Mouse (Mus musculus) hindbrain, embryonic 11.5 days (tissue): ENCODE results near the gene Speer4f2. TPM values are rescaled to one million over a fixed set of nuclear protein-coding genes. Genes with fewer than 3 reads are reported as not detected.

ENCODE experiments used
- ATAC-seq: fragments of 200-750 bp; cut with Nextera tagmentation; 2 replicates; pipeline ENCODE4 v1.8.0; 2017; ENCODE audit warnings: mild to moderate bottlenecking, moderate TSS enrichment, moderate library complexity; ENCODE audit not compliant: low FRiP score
- DNase-seq: peaks from one replicate; pipeline ENCODE4 v3.0.0-alpha.2; 2015; ENCODE audit warnings: low spot score
- H3K27ac ChIP-seq: fragments of 300-500 bp; sonication (generic); 2 replicates; pipeline ENCODE4 v1.5.1; 2014; ENCODE audit warnings: mild to moderate bottlenecking, low read depth, low read length
- H3K27me3 ChIP-seq: fragments of 300-500 bp; sonication (generic); 2 replicates; pipeline ENCODE4 v1.6.1; 2014; ENCODE audit warnings: mild to moderate bottlenecking, low read length, moderate library complexity, mixed read lengths; ENCODE audit not compliant: control insufficient read depth, insufficient read depth
- H3K36me3 ChIP-seq: fragments of 300-500 bp; sonication (generic); 2 replicates; pipeline ENCODE4 v1.6.1; 2014; ENCODE audit warnings: mild to moderate bottlenecking, low read length, moderate library complexity, mixed read lengths; ENCODE audit not compliant: control insufficient read depth, insufficient read depth
- H3K4me1 ChIP-seq: fragments of 300-500 bp; sonication (generic); replicated peaks from 2 replicates; pipeline ENCODE4 v1.6.1; 2014; ENCODE audit warnings: low read length, mixed read lengths; ENCODE audit not compliant: control insufficient read depth, insufficient read depth
- H3K4me2 ChIP-seq: fragments of 300-500 bp; sonication (generic); replicated peaks from 2 replicates; pipeline ENCODE4 v1.6.1; 2014; ENCODE audit warnings: mild to moderate bottlenecking, low read depth, low read length
- H3K4me3 ChIP-seq: fragments of 300-500 bp; sonication (generic); 2 replicates; pipeline ENCODE4 v1.5.1; 2014; ENCODE audit warnings: low read depth, low read length
- H3K9ac ChIP-seq: fragments of 300-500 bp; sonication (generic); 2 replicates; pipeline ENCODE4 v1.6.1; 2014; ENCODE audit warnings: low read depth, low read length
- H3K9me3 ChIP-seq: fragments of 300-500 bp; sonication (generic); 2 replicates; pipeline ENCODE4 v1.6.1; 2016; ENCODE audit warnings: low read length; ENCODE audit not compliant: control insufficient read depth
- WGBS: fragments of 180-500 bp; shearing (Covaris S2); extraction: QIAGEN DNeasy Blood & Tissue Kit; methylation state at CpG from one replicate; pipeline ENCODE4 v1.1.7; 2014; 5-methylcytosine and 5-hydroxymethylcytosine counted together
- polyA plus RNA-seq: library from polyadenylated mRNA; unstranded; fragments of >200 nt; fragmentation: Nextera tagmentation; extraction: Ambion mirVana; gene quantifications from 2 replicates; pipeline ENCODE4 v1.2.1, GENCODE M21; 2014

Gene Speer4f2
- polyA plus RNA-seq, 1 experiment from 2014 or later = not detected

DNA sequence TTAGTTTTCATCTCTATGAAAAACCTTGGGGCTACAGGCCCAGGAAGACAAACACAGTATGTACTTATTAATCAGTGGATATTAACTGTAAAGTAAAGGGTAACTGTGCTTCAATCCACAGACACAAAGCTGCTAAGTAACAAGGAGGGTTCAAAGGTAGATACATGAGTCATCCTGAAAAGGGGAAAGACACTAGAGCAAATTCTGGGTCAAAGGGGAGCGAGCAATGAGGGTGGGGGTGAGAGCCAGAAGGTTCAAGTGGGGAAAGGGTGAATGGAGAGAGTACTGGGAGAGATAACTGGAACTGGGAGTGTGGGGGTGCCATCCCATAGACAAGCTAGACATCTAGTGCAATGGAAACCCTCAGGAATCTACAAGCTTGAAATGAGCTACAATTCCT, 54.0 kb downstream of the Speer4f2 start:
- WGBS = 84% methylated on average over 1 of the region's 1 CpGs
- no peaks in the 10 kb centered on the region for H3K27me3 ChIP-seq
- H3K36me3 ChIP-seq = no peaks in the 10 kb centered on the region
- H3K9me3 ChIP-seq = no peaks in the 10 kb centered on the region
- no peak for DNase-seq
- H3K4me2 ChIP-seq = no peak overlapping the region
- no peaks in the 10 kb centered on the region for H3K4me1 ChIP-seq
- no peak overlapping the region for H3K27ac ChIP-seq
- no peak for ATAC-seq
- H3K4me3 ChIP-seq = no peak overlapping the region
- no peak overlapping the region for H3K9ac ChIP-seq

Other genes starting within 250 kb of the Speer4f2 start
- not detected in 2 replicates for gene Speer4f1, start 102.9 kb downstream of the Speer4f2 start, polyA plus RNA-seq
- 17.4 and 22.2 TPM in 2 replicates for gene Sema3c, start 201.1 kb downstream of the Speer4f2 start, polyA plus RNA-seq